Mouse (Mus musculus) hindbrain, postnatal 0 days (tissue): Measurements from ENCODE around the gene Rsph3a. TPM values are rescaled to one million over a fixed set of nuclear protein-coding genes. Genes with fewer than 3 reads are reported as not detected.
"Not testable (repeated sequence)": the region's sequence is repeated elsewhere in the genome, so short reads cannot be mapped to it uniquely, and the experiment has no call there.

Source experiments
- ATAC-seq: fragments of 200-750 bp; cut with Nextera tagmentation; 2 replicates; pipeline ENCODE4 v1.8.0; 2017; ENCODE audit warnings: mild to moderate bottlenecking, moderate TSS enrichment, moderate library complexity
- DNase-seq: peaks from one replicate; pipeline ENCODE4 v3.0.0-alpha.2; 2015; ENCODE audit warnings: low spot score
- H3K27ac ChIP-seq: fragments of 300-500 bp; sonication (generic); 2 replicates; pipeline ENCODE4 v1.5.1; 2014; ENCODE audit warnings: mild to moderate bottlenecking
- H3K27me3 ChIP-seq: fragments of 300-500 bp; sonication (generic); 2 replicates; pipeline ENCODE4 v1.6.1; 2014; ENCODE audit warnings: low read length, mixed read lengths; ENCODE audit not compliant: insufficient read depth
- H3K36me3 ChIP-seq: fragments of 300-500 bp; sonication (generic); 2 replicates; pipeline ENCODE4 v1.6.1; 2014; ENCODE audit warnings: low read length, mixed read lengths; ENCODE audit not compliant: insufficient read depth
- H3K4me1 ChIP-seq: fragments of 300-500 bp; sonication (generic); 2 replicates; pipeline ENCODE4 v1.6.1; 2014; ENCODE audit warnings: antibody characterized with exemption, low read length, mixed read lengths; ENCODE audit not compliant: insufficient read depth
- H3K4me2 ChIP-seq: fragments of 300-500 bp; sonication (generic); 2 replicates; pipeline ENCODE4 v1.6.1; 2014; ENCODE audit warnings: low read depth, mild to moderate bottlenecking, low read length, moderate library complexity, mixed read lengths
- H3K4me3 ChIP-seq: fragments of 300-500 bp; sonication (generic); 2 replicates; pipeline ENCODE4 v1.5.1; 2014; ENCODE audit warnings: low read length
- H3K9ac ChIP-seq: fragments of 300-500 bp; sonication (generic); replicated peaks from 2 replicates; pipeline ENCODE4 v1.6.1; 2014; ENCODE audit warnings: mild to moderate bottlenecking, low read length, moderate library complexity, mixed read lengths
- H3K9me3 ChIP-seq: fragments of 300-500 bp; sonication (generic); 2 replicates; pipeline ENCODE4 v1.6.1; 2016; ENCODE audit warnings: low read length, mixed read lengths
- CTCF ChIP-seq: IDR thresholded peaks from 2 replicates; pipeline ENCODE4 v1.5.1; 2016; ENCODE audit warnings: antibody characterized with exemption, control low read depth, low read depth
- WGBS: fragments of 180-500 bp; shearing (Covaris S2); extraction: QIAGEN DNeasy Blood & Tissue Kit; methylation state at CpG from one replicate; pipeline ENCODE4 v1.1.7; 2014; 5-methylcytosine and 5-hydroxymethylcytosine counted together
- polyA plus RNA-seq: library from polyadenylated mRNA; unstranded; fragments of >200 nt; fragmentation: Nextera tagmentation; extraction: Ambion mirVana; gene quantifications from 2 replicates; pipeline ENCODE4 v1.2.1, GENCODE M21; 2015
- total RNA-seq: library from RNA; depleted of rRNA; stranded (reverse); fragments of >200 nt; gene quantifications from 2 replicates; pipeline ENCODE4 v1.2.3, GENCODE M21; 2014; rRNA removed

Rsph3a gene
- 38.7 and 65.3 TPM in 2 replicates for total RNA-seq
- 64.7 and 67.4 TPM in 2 replicates for polyA plus RNA-seq

DNA sequence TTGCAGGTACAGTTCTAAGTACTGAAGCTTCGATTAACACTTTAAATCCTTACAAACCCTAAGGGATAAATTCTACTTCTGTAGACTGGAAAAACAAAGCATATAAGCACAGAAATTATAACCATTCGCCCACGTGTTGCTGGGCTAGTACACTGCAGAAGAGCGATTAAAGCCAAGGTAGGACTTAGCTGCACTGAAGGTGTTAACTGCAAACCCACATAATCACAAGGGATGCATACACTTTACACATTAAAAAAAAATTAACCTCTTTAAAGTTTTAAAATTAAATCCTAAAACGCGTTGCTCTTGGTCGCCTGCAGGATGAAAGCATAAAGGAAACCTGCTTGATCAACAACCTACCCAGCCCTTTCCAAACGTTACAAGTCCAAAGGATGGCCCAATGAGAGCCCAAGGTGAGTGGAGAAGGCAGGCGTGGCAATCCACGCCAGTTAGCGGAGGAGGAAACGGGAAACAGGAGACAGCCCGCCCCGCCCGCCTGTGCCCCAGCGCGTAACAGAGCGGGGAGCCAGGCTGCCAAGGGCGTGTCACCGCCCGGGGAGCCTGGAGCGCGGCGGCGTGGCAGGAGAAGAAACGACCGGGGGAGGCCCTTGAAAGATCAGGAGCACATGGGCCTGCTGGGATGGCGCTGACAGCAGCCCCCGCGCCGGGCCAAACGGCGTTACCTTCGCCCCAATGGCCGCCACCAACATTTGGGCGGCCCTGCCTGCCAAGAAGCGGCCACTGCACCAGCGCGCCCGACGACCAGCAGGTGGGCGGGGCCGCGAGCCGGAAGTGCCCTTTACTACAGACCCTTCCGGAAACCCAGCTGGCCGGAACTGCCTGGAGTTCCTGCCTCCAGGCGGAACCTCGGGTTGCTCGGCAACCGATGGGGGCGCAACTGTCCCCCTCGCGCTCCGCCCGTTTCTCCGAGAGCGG lies at the start of gene Rsph3a:
Rsph3a (plus strand) TSS at position 498 of the 936 bp plus-strand sequence.
- Histone ChIP-seq H3K4me2 (peak within 1 kb of the TSS; percentile 59), H3K4me3 (peak within 1 kb of the TSS; percentile 43), H3K27ac (peak within 1 kb of the TSS; percentile 86), H3K9ac (peak within 1 kb of the TSS; percentile 50)
- peak; percentile 43 for TF ChIP-seq CTCF
- not testable (repeated sequence) for H3K36me3 ChIP-seq, H3K27me3 ChIP-seq, H3K4me1 ChIP-seq, H3K9me3 ChIP-seq
- DNase-seq (peak; percentile 94), ATAC-seq (peak; percentile 99)
- 4% methylated on average over 54 of the region's 58 CpGs for WGBS

- Histone ChIP-seq H3K9me3 (no peaks in the 10 kb centered on the region), H3K27ac (no peak overlapping the region), H3K36me3 (no peaks in the 10 kb centered on the region), H3K4me2 (no peak overlapping the region), H3K9ac (no peak overlapping the region), H3K4me1 (no peaks in the 10 kb centered on the region), H3K4me3 (no peak overlapping the region), H3K27me3 (no peaks in the 10 kb centered on the region)
- ATAC-seq (no peak), DNase-seq (no peak)
- no peak for TF ChIP-seq CTCF
- 55% methylated on average over 10 of the region's 10 CpGs for WGBS
Measured at GRCm38 (mm10) chr17:7896047-7896635, 49.3 kb upstream of the Rsph3a start.

- 83% methylated on average over 11 of the region's 11 CpGs for WGBS
- TF ChIP-seq CTCF = no peak
- no peak for ATAC-seq
Measured at GRCm38 (mm10) chr17:7897120-7897519, 48.3 kb upstream of the Rsph3a start.

GRCm38 (mm10) chr17:7897756-7898155 lies 47.7 kb upstream of the Rsph3a start:
- no peak overlapping the region for H3K4me2 ChIP-seq
- no peak overlapping the region for H3K27ac ChIP-seq
- 78% methylated on average over 4 of the region's 4 CpGs for WGBS
- H3K9me3 ChIP-seq = no peaks in the 10 kb centered on the region
- H3K9ac ChIP-seq = no peak overlapping the region
- no peaks in the 10 kb centered on the region for H3K27me3 ChIP-seq
- no peak for TF ChIP-seq CTCF
- H3K4me1 ChIP-seq = no peaks in the 10 kb centered on the region
- no peak for ATAC-seq
- no peak overlapping the region for H3K4me3 ChIP-seq
- no peaks in the 10 kb centered on the region for H3K36me3 ChIP-seq
- DNase-seq = no peak

More at GRCm38 (mm10) chr17:7897120-7897519, 48.3 kb upstream of the Rsph3a start:
- no peak overlapping the region for H3K9ac ChIP-seq
- H3K9me3 ChIP-seq = no peaks in the 10 kb centered on the region
- no peaks in the 10 kb centered on the region for H3K36me3 ChIP-seq
- H3K4me3 ChIP-seq = no peak overlapping the region
- no peak for DNase-seq
- no peak overlapping the region for H3K27ac ChIP-seq
- no peaks in the 10 kb centered on the region for H3K27me3 ChIP-seq
- no peaks in the 10 kb centered on the region for H3K4me1 ChIP-seq
- no peak overlapping the region for H3K4me2 ChIP-seq

- Histone ChIP-seq H3K9ac (no peak overlapping the region), H3K36me3 (no peaks in the 10 kb centered on the region), H3K27me3 (no peaks in the 10 kb centered on the region), H3K4me1 (no peaks in the 10 kb centered on the region), H3K4me2 (no peak overlapping the region), H3K27ac (no peak overlapping the region), H3K9me3 (no peaks in the 10 kb centered on the region), H3K4me3 (no peak overlapping the region)
- no peak for TF ChIP-seq CTCF
- ATAC-seq (no peak), DNase-seq (no peak)
- WGBS = 83% methylated on average over 6 of the region's 6 CpGs
Measured at GRCm38 (mm10) chr17:7899233-7899632, 46.2 kb upstream of the Rsph3a start.

DNA sequence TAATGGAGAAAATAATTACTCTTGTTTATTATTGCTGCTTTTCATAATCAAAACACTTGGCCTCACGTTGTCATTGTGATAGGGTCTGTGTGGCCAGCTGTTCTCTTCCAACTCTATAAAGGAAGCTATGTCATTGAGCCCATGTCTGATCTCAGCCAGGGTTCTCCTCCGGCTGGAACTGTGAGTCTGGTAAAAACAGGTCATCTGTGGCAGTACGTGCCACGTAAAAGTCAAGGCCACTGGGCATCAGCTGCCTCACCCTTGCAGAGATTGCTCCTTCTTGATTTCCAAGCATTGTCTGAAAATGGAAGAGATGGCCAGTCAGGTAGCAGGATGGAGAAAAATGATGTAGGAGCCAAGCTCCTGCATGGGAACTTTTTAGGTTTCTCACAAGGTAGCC lies 45.5 kb upstream of the Rsph3a start:
- TF ChIP-seq CTCF = no peak
- 80% methylated on average over 4 of the region's 4 CpGs for WGBS
- ATAC-seq = no peak

More for the DNA sequence above, 45.5 kb upstream of the Rsph3a start:
- no peak overlapping the region for H3K9ac ChIP-seq
- DNase-seq = no peak
- no peaks in the 10 kb centered on the region for H3K36me3 ChIP-seq
- H3K4me2 ChIP-seq = no peak overlapping the region
- H3K9me3 ChIP-seq = no peaks in the 10 kb centered on the region
- no peaks in the 10 kb centered on the region for H3K27me3 ChIP-seq
- no peak overlapping the region for H3K27ac ChIP-seq
- H3K4me3 ChIP-seq = no peak overlapping the region
- no peaks in the 10 kb centered on the region for H3K4me1 ChIP-seq
